Mouse (Mus musculus) MEL (cell line): ENCODE data around the gene Gm13272. TPM values are rescaled to one million over a fixed set of nuclear protein-coding genes. Genes with fewer than 3 reads are reported as not detected.

ENCODE experiments used
- polyA plus RNA-seq, 2 experiments: library from polyadenylated mRNA; stranded (reverse) in 1 of 2; unstranded in 1 of 2; fragments of >175 nt in 1 of 2; fragments of >200 nt in 1 of 2; gene quantifications; 2 replicates each; pipeline versions ENCODE4 v1.2.1 to v1.2.4; 2012; ENCODE audit warnings: low replicate concordance in 2 of 2, low read depth in 1 of 2; ENCODE audit not compliant: insufficient read length in 2 of 2, insufficient read depth in 1 of 2, missing spikeins in 1 of 2
- total RNA-seq: library from RNA; depleted of rRNA; stranded (reverse); fragments of 300-350 nt; gene quantifications from 2 replicates; pipeline ENCODE4 v1.2.3, GENCODE M21; 2012; rRNA removed

The Gm13272 gene
- total and polyA plus RNA-seq, 3 experiments: not detected

Other genes with a start within 250 kb of the Gm13272 start
Only the 30 nearest of the 31 such genes appear.
- gene Ifna14, start 208.1 kb upstream of the Gm13272 start, total RNA-seq: not detected in 2 replicates
- gene Ifna14, start 208.1 kb upstream of the Gm13272 start, polyA plus RNA-seq: not detected
- not detected in 2 replicates for gene Ifna9, start 187.5 kb upstream of the Gm13272 start, total RNA-seq
- gene Ifna9, start 187.5 kb upstream of the Gm13272 start, polyA plus RNA-seq: not detected
- gene Ifna12, start 176.5 kb upstream of the Gm13272 start, total RNA-seq: not detected in 2 replicates
- gene Ifna12, start 176.5 kb upstream of the Gm13272 start, polyA plus RNA-seq: not detected
- not detected in 2 replicates for gene C87499, start 145.4 kb upstream of the Gm13272 start, total RNA-seq
- not detected for gene C87499, start 145.4 kb upstream of the Gm13272 start, polyA plus RNA-seq
- gene Ifna13, start 135.4 kb upstream of the Gm13272 start, total RNA-seq: not detected in 2 replicates
- gene Ifna13, start 135.4 kb upstream of the Gm13272 start, polyA plus RNA-seq: not detected
- gene Ifna16, start 102.9 kb upstream of the Gm13272 start, total RNA-seq: not detected in 2 replicates
- gene Ifna16, start 102.9 kb upstream of the Gm13272 start, polyA plus RNA-seq: not detected
- gene Ifna2, start 95.9 kb upstream of the Gm13272 start, total RNA-seq: not detected in 2 replicates
- gene Ifna2, start 95.9 kb upstream of the Gm13272 start, polyA plus RNA-seq: not detected
- not detected in 2 replicates for gene Ifnab, start 88.5 kb upstream of the Gm13272 start, total RNA-seq
- not detected for gene Ifnab, start 88.5 kb upstream of the Gm13272 start, polyA plus RNA-seq
- 7.8 and 9.8 TPM in 2 replicates for gene Gm26566, start 58.0 kb upstream of the Gm13272 start, total RNA-seq
- gene Gm26566, start 58.0 kb upstream of the Gm13272 start, polyA plus RNA-seq: under 1 TPM in 1 of 2 experiments, not detected in 1; 0.40 TPM
- gene Klhl9, start 57.4 kb upstream of the Gm13272 start, total RNA-seq: 33.9 and 35.1 TPM in 2 replicates
- 10 to 100 TPM; 16.6 to 69.5 TPM for gene Klhl9, start 57.4 kb upstream of the Gm13272 start, polyA plus RNA-seq
- gene Gm13271, start 25.0 kb upstream of the Gm13272 start, total RNA-seq: not detected in 2 replicates
- gene Gm13271, start 25.0 kb upstream of the Gm13272 start, polyA plus RNA-seq: not detected
- not detected in 2 replicates for gene Gm13283, start 19.7 kb upstream of the Gm13272 start, total RNA-seq
- gene Gm13283, start 19.7 kb upstream of the Gm13272 start, polyA plus RNA-seq: not detected
- gene Gm13290, start 6.0 kb upstream of the Gm13272 start, total RNA-seq: not detected in 2 replicates
- under 1 TPM in 1 of 2 experiments, not detected in 1; 0.29 TPM for gene Gm13290, start 6.0 kb upstream of the Gm13272 start, polyA plus RNA-seq
- not detected in 2 replicates for gene Gm13289, start 2.9 kb upstream of the Gm13272 start, total RNA-seq
- not detected for gene Gm13289, start 2.9 kb upstream of the Gm13272 start, polyA plus RNA-seq
- gene Ifnz, start 2.3 kb downstream of the Gm13272 start, total RNA-seq: not detected in 2 replicates
- under 1 TPM in 1 of 2 experiments, not detected in 1; 0.11 TPM for gene Ifnz, start 2.3 kb downstream of the Gm13272 start, polyA plus RNA-seq
- gene Gm13276, start 5.9 kb downstream of the Gm13272 start, total RNA-seq: not detected in 2 replicates
- gene Gm13276, start 5.9 kb downstream of the Gm13272 start, polyA plus RNA-seq: not detected
- gene Gm13277, start 8.8 kb downstream of the Gm13272 start, total RNA-seq: not detected in 2 replicates
- gene Gm13277, start 8.8 kb downstream of the Gm13272 start, polyA plus RNA-seq: not detected
- gene Gm13278, start 11.7 kb downstream of the Gm13272 start, total RNA-seq: not detected in 2 replicates
- gene Gm13278, start 11.7 kb downstream of the Gm13272 start, polyA plus RNA-seq: not detected
- gene Gm13275, start 14.6 kb downstream of the Gm13272 start, total RNA-seq: not detected in 2 replicates
- gene Gm13275, start 14.6 kb downstream of the Gm13272 start, polyA plus RNA-seq: under 1 TPM in 1 of 2 experiments, not detected in 1; 0.52 TPM
- not detected in 2 replicates for gene Gm13279, start 17.5 kb downstream of the Gm13272 start, total RNA-seq
- not detected for gene Gm13279, start 17.5 kb downstream of the Gm13272 start, polyA plus RNA-seq
- gene Gm13285, start 19.8 kb downstream of the Gm13272 start, total RNA-seq: 0.10 TPM in 1 of 2 replicates, not detected in the other
- under 1 TPM in 1 of 2 experiments, not detected in 1; 0.14 TPM for gene Gm13285, start 19.8 kb downstream of the Gm13272 start, polyA plus RNA-seq
- gene Gm13287, start 23.4 kb downstream of the Gm13272 start, total RNA-seq: not detected in 2 replicates
- gene Gm13287, start 23.4 kb downstream of the Gm13272 start, polyA plus RNA-seq: not detected
- gene Gm13288, start 25.7 kb downstream of the Gm13272 start, total RNA-seq: not detected in 2 replicates
- not detected for gene Gm13288, start 25.7 kb downstream of the Gm13272 start, polyA plus RNA-seq
- not detected in 2 replicates for gene Ifna7, start 36.4 kb downstream of the Gm13272 start, total RNA-seq
- not detected for gene Ifna7, start 36.4 kb downstream of the Gm13272 start, polyA plus RNA-seq
- not detected in 2 replicates for gene Ifna11, start 40.1 kb downstream of the Gm13272 start, total RNA-seq
- not detected for gene Ifna11, start 40.1 kb downstream of the Gm13272 start, polyA plus RNA-seq
- not detected in 2 replicates for gene Ifna6, start 47.6 kb downstream of the Gm13272 start, total RNA-seq
- not detected for gene Ifna6, start 47.6 kb downstream of the Gm13272 start, polyA plus RNA-seq
- not detected in 2 replicates for gene Ifna5, start 55.7 kb downstream of the Gm13272 start, total RNA-seq
- not detected for gene Ifna5, start 55.7 kb downstream of the Gm13272 start, polyA plus RNA-seq
- not detected in 2 replicates for gene Ifna4, start 62.0 kb downstream of the Gm13272 start, total RNA-seq
- not detected for gene Ifna4, start 62.0 kb downstream of the Gm13272 start, polyA plus RNA-seq
- not detected in 2 replicates for gene Ifna1, start 70.2 kb downstream of the Gm13272 start, total RNA-seq
- not detected for gene Ifna1, start 70.2 kb downstream of the Gm13272 start, polyA plus RNA-seq
- gene Ifne, start 100.4 kb downstream of the Gm13272 start, total RNA-seq: not detected in 2 replicates
- not detected for gene Ifne, start 100.4 kb downstream of the Gm13272 start, polyA plus RNA-seq